Mouse (Mus musculus) olfactory bulb, adult 2 months (tissue): ENCODE results near the gene Gm21887.
"Not testable (repeated sequence)": the region's sequence is repeated elsewhere in the genome, so short reads cannot be mapped to it uniquely, and the experiment has no call there.

Source experiments
- CTCF ChIP-seq: fragments of 200-500 bp; IDR thresholded peaks from 2 replicates; pipeline ENCODE4 v1.5.1; 2012; ENCODE audit warnings: low read depth, mild to moderate bottlenecking, low read length, moderate library complexity; ENCODE audit not compliant: insufficient read depth
- POLR2A ChIP-seq: fragments of 200-500 bp; IDR thresholded peaks from 2 replicates; pipeline ENCODE4 v1.6.1; 2012; ENCODE audit warnings: mild to moderate bottlenecking, low read depth, low read length, moderate library complexity; ENCODE audit not compliant: insufficient read depth

- TF ChIP-seq CTCF, POLR2A: not testable (repeated sequence)
These were observed 35.0 kb upstream of the Gm21887 start for GRCm38 (mm10) chrX:169974456-169974855.
